Mouse (Mus musculus): ENCODE measurements around the gene Stambpl1. TPM values are rescaled to one million over a fixed set of nuclear protein-coding genes. Genes with fewer than 3 reads are reported as not detected.

Stambpl1 gene
- total RNA-seq, 2 experiments from 2014 or later = 3.2 to 4.7 TPM

- no peak for DNase-seq (ENCODE audit: low spot score in 2 of 2)
These were observed 81.0 kb downstream of the Stambpl1 start for GRCm38 (mm10) chr19:34273073-34273472.

DNA sequence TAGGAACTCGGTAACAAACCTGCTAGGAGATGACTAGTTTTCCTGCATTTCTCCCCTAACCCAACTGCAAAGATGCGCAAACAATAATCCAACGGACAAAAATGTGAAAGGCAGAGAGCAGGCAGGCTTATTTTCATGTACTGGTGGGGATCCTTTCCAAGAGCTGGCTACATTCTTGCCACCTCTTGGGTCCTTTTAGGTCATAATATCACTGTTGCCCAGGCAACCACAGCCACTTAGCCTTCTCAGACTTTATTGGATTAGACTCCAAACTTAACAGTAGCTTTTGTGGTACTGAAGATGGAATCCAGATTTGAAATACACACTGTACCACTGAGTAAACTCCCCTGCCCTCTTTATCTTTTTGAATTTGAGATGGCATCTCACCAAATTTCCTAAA is 86.0 kb downstream of the Stambpl1 start:
- DNase-seq (ENCODE audit: low spot score in 2 of 2) = no peak

- DNase-seq (ENCODE audit: low spot score in 2 of 2) = no peak
These were observed 91.6 kb downstream of the Stambpl1 start for GRCm38 (mm10) chr19:34283614-34284013.

- no peak for DNase-seq (ENCODE audit: low spot score in 2 of 2)
These were observed 92.4 kb downstream of the Stambpl1 start for GRCm38 (mm10) chr19:34284383-34284782.

DNA sequence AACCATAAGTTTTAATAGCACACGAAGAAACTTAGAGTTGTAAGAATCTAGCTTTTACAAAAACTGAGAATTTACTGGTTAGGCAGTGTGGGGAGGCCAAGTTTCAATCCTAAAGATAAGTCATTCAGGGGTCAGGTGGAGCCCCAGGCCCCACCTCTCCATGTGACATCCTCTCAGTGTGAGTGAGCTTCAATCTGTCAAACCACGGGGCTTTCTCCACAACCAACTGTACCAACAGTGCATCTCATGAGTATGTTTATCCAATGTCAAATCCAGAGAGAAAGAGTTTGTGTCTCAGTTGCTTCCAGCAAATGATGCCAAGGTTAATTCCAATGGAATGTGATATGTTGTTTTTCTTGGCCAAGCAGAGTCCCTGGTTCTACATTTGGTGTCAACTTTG is 92.8 kb downstream of the Stambpl1 start:
- no peak for DNase-seq (ENCODE audit: low spot score in 2 of 2)

DNA sequence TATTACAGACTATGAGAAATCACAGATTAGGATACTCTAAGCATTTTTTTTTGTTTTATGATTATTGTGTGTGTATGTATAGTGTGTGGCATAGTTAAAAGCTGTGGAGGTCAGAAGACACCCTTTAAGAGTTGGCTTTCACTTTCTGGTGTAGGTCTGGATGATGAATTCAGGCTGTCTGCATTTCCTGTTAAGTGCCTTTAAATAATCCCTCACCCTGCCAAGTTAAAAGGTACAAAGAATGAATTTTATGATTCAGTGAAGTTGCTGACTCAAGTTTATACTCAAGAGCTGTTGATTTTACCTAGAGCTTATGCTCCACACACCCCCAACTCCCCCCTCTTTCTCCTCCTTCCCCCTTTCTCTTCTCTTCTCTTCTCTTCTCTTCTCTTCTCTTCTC is 95.2 kb downstream of the Stambpl1 start:
- no peak for DNase-seq (ENCODE audit: low spot score in 2 of 2)

DNA sequence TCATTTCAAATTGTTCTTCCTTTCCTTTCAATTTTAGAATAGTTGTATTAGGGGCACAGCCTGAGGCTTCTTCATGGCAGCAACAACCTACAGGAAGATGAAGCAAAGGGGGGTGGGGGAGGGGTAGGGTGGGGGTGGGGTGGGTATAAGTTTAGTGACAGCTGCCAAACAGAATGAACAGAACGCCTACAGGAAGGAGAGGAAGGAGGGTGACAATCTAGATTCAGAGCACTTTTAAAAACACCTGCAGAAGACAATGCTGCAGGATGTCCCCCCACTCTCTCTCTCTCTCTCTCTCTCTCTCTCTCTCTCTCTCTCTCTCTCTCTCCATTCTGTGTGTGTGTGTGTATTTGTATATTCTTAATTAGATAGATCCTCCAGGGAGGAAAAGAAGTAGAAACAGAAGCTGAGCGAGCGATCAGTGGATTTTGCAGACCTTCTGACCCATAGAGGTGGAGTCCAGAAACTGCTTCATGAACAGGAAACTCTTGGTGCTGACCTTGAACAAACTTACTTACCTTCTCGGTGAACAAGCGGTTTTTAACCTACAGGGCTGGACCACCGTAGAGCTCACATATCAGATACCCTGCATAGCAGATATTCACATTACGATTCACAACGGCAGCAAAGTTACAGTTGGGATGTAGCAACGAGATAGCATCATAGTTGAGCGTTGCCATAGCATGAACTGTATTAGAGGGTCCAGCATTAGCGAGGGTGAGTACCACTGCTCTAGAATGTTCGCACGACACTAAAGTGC is 95.8 kb downstream of the Stambpl1 start:
- DNase-seq (ENCODE audit: low spot score in 2 of 2) = no peak

GRCm38 (mm10) chr19:34288696-34289095 is 96.7 kb downstream of the Stambpl1 start:
- DNase-seq (ENCODE audit: low spot score in 2 of 2) = no peak

Other genes starting within 250 kb of the Stambpl1 start
- gene Lipf, start 231.0 kb upstream of the Stambpl1 start, total RNA-seq (2021) = not detected
- gene Lipk, start 183.9 kb upstream of the Stambpl1 start, total RNA-seq (2021) = under 1 TPM in 1 of 2 experiments, not detected in 1; 0.13 TPM
- not detected for gene Lipn, start 124.9 kb upstream of the Stambpl1 start, total RNA-seq (2021)
- not detected for gene Lipm, start 91.3 kb upstream of the Stambpl1 start, total RNA-seq (2021)
- not detected for gene Ankrd22, start 26.2 kb upstream of the Stambpl1 start, total RNA-seq (2021)
- 10 to 100 TPM; 41.4 to 97.6 TPM for gene Acta2, start 63.4 kb downstream of the Stambpl1 start, total RNA-seq (2021)
- gene Fas, start 98.4 kb downstream of the Stambpl1 start, total RNA-seq (2021) = 10 to 100 TPM in 1 of 2 experiments, 1 to 10 TPM in 1; 8.5 to 10.7 TPM

Measured in adrenal gland, adult 18-20 months (tissue).